Mouse (Mus musculus) lung, postnatal 0 days (tissue): ENCODE results near the gene Cryab. TPM values are rescaled to one million over a fixed set of nuclear protein-coding genes. Genes with fewer than 3 reads are reported as not detected.
A peak's percentile ranks its signal among the peaks of the same experiment; 100 is the strongest.

Experiments
- ATAC-seq: fragments of 200-750 bp; cut with Nextera tagmentation; 2 replicates; pipeline ENCODE4 v1.8.0; 2017; ENCODE audit warnings: moderate library complexity
- DNase-seq: peaks from one replicate; pipeline ENCODE4 v3.0.0-alpha.2; 2016; ENCODE audit warnings: low spot score
- H3K27ac ChIP-seq: fragments of 300-500 bp; sonication (generic); 2 replicates; pipeline ENCODE4 v1.5.1; 2014; ENCODE audit warnings: antibody characterized with exemption, mild to moderate bottlenecking, low read length, mixed read lengths
- H3K27me3 ChIP-seq: fragments of 300-500 bp; sonication (generic); replicated peaks from 2 replicates; pipeline ENCODE4 v1.6.1; 2014; ENCODE audit warnings: low read length, mixed read lengths; ENCODE audit not compliant: insufficient read depth
- H3K36me3 ChIP-seq: fragments of 300-500 bp; sonication (generic); 2 replicates; pipeline ENCODE4 v1.6.1; 2014; ENCODE audit warnings: low read length, mixed read lengths; ENCODE audit not compliant: insufficient read depth
- H3K4me1 ChIP-seq: fragments of 300-500 bp; sonication (generic); 2 replicates; pipeline ENCODE4 v1.6.1; 2014; ENCODE audit warnings: antibody characterized with exemption, low read depth, low read length, mixed read lengths; ENCODE audit not compliant: insufficient read depth
- H3K4me2 ChIP-seq: fragments of 300-500 bp; sonication (generic); replicated peaks from 2 replicates; pipeline ENCODE4 v1.6.1; 2014; ENCODE audit warnings: low read depth, mild to moderate bottlenecking, low read length, moderate library complexity, mixed read lengths
- H3K4me3 ChIP-seq: fragments of 300-500 bp; sonication (generic); 2 replicates; pipeline ENCODE4 v1.5.1; 2014; ENCODE audit warnings: low read depth, low read length
- H3K9ac ChIP-seq: fragments of 300-500 bp; sonication (generic); replicated peaks from 2 replicates; pipeline ENCODE4 v1.6.1; 2014; ENCODE audit warnings: low read depth, mild to moderate bottlenecking
- H3K9me3 ChIP-seq: fragments of 300-500 bp; sonication (generic); 2 replicates; pipeline ENCODE4 v1.6.1; 2016; ENCODE audit warnings: low read length, mixed read lengths
- CTCF ChIP-seq: IDR thresholded peaks from 2 replicates; pipeline ENCODE4 v1.5.1; 2016; ENCODE audit warnings: antibody characterized with exemption, mild to moderate bottlenecking
- EP300 ChIP-seq: IDR thresholded peaks from 2 replicates; pipeline ENCODE4 v1.6.1; 2016; ENCODE audit warnings: antibody characterized with exemption, mild to moderate bottlenecking, control low read depth
- WGBS: fragments of 180-500 bp; shearing (Covaris S2); extraction: QIAGEN DNeasy Blood & Tissue Kit; methylation state at CpG from one replicate; pipeline ENCODE4 v1.1.7; 2014; 5-methylcytosine and 5-hydroxymethylcytosine counted together
- polyA plus RNA-seq: library from polyadenylated mRNA; unstranded; fragments of >200 nt; fragmentation: Nextera tagmentation; extraction: Ambion mirVana; gene quantifications from 2 replicates; pipeline ENCODE4 v1.2.1, GENCODE M21; 2015

The Cryab gene
- polyA plus RNA-seq, 1 experiment from 2014 or later = 442 TPM

DNA sequence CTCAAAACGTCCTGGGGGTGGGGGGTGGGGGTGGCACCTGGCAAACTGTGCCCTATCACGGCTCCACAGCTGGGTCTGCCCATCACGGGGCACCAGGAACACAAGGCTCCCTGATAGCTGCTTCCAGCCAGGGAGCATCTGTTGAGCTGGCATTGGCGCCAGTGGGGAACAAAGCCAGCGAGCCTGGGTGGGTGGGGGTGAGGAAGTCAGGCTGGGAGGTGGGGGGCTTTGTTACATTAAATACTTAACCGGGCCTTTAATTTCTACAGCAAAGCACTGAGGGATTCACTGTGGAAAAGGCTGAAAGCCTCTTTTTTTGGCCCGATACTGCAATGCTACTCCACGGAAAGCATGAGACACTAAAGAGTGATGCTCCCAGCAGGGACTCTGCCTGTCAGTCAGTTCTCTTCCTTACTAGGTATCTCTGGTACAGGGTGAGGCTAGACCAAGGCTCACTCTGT is 28.6 kb upstream of the Cryab start:
- H3K9me3 ChIP-seq = no peaks in the 10 kb centered on the region
- no peak for TF ChIP-seq EP300
- TF ChIP-seq CTCF = no peak
- H3K27me3 ChIP-seq = no peaks in the 10 kb centered on the region
- H3K4me1 ChIP-seq = peaks cover 9% of the 10 kb centered on the region
- DNase-seq = no peak
- no peak overlapping the region for H3K27ac ChIP-seq
- 44% methylated on average over 8 of the region's 8 CpGs for WGBS
- H3K4me3 ChIP-seq = no peak overlapping the region
- no peaks in the 10 kb centered on the region for H3K36me3 ChIP-seq
- peak overlapping the region; percentile 36; the same call in 1 of the 2 replicates for H3K4me2 ChIP-seq
- no peak for ATAC-seq
- no peak overlapping the region for H3K9ac ChIP-seq

- Histone ChIP-seq H3K4me3 (no peak overlapping the region), H3K9ac (no peak overlapping the region), H3K9me3 (no peaks in the 10 kb centered on the region), H3K27ac (0 out of 2 replicates have a peak overlapping the region, but pooled peaks have one; percentile 57), H3K4me2 (peak overlapping the region; percentile 36), H3K27me3 (no peaks in the 10 kb centered on the region), H3K4me1 (peaks cover 10% of the 10 kb centered on the region), H3K36me3 (no peaks in the 10 kb centered on the region)
- 19% methylated on average over 7 of the region's 7 CpGs for WGBS
- ATAC-seq (peak; percentile 64), DNase-seq (peak; percentile 89)
- TF ChIP-seq EP300 (no peak; the same call in 1 of the 2 replicates), CTCF (no peak)
Observed at GRCm38 (mm10) chr9:50723406-50723805, 27.7 kb upstream of the Cryab start.

DNA sequence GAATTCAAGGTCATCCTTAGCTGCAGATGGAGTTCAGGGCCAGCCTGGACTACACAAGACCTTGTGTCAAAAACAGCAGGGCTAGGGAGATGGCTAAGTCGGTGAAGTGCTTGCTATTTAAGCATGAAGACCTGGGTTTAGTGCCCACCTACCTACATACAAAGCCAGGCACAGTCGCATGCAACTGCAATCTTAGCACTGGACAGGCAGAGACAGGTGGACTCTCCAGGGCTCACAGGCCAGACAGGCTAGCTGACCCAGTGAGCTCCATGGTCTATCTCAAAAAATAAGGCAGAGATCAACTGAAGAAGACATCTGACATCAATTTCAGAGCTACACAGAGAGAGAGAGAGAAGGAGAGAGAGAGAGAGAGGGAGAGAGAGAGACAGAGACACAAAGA is 27.0 kb upstream of the Cryab start:
- WGBS = 77% methylated on average over 2 of the region's 2 CpGs
- Histone ChIP-seq H3K9ac (no peak overlapping the region), H3K27ac (no peak overlapping the region), H3K4me2 (no peak overlapping the region), H3K4me1 (peaks cover 10% of the 10 kb centered on the region), H3K27me3 (no peaks in the 10 kb centered on the region), H3K9me3 (no peaks in the 10 kb centered on the region), H3K4me3 (no peak overlapping the region), H3K36me3 (no peaks in the 10 kb centered on the region)
- no peak for DNase-seq
- no peak for ATAC-seq
- no peak for TF ChIP-seq CTCF
- TF ChIP-seq EP300 = no peak

DNA sequence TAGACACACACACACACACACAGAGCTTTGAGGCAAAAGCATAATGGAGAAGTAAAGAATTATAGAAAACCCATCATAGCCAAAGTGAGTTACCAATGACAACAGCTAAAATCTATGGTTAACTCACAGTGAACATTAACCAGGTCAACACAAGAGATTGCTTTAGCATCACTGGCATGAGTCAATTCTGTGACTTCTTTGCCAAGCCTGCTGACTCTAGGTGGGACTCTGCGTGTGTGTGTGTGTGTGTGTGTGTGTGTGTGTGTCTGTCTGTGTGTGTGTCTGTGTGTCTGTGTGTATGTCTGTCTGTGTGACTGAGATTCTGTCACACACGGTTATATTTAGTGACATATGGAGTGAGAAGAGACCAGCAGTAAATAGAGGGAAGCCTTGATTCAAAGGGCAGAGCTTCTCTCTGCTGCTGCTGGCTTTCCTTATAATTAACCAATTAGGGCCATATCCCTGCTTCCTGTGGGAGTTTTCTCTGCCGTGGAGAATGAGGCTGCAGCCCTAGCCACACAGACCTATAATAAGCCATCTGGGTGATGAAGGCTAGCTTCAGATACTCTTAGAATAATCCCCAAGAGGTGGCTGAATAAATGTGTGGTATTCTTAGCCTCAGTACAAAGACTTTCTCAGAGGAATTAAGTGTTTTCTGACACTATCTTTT is 26.3 kb upstream of the Cryab start:
- DNase-seq (no peak), ATAC-seq (no peak)
- Histone ChIP-seq H3K4me1 (peaks cover 10% of the 10 kb centered on the region), H3K27ac (no peak overlapping the region), H3K9ac (no peak overlapping the region), H3K9me3 (no peaks in the 10 kb centered on the region), H3K36me3 (no peaks in the 10 kb centered on the region), H3K4me2 (no peak overlapping the region), H3K4me3 (no peak overlapping the region), H3K27me3 (no peaks in the 10 kb centered on the region)
- no peak for TF ChIP-seq CTCF
- TF ChIP-seq EP300 = no peak
- WGBS = 41% methylated on average over 3 of the region's 3 CpGs

DNA sequence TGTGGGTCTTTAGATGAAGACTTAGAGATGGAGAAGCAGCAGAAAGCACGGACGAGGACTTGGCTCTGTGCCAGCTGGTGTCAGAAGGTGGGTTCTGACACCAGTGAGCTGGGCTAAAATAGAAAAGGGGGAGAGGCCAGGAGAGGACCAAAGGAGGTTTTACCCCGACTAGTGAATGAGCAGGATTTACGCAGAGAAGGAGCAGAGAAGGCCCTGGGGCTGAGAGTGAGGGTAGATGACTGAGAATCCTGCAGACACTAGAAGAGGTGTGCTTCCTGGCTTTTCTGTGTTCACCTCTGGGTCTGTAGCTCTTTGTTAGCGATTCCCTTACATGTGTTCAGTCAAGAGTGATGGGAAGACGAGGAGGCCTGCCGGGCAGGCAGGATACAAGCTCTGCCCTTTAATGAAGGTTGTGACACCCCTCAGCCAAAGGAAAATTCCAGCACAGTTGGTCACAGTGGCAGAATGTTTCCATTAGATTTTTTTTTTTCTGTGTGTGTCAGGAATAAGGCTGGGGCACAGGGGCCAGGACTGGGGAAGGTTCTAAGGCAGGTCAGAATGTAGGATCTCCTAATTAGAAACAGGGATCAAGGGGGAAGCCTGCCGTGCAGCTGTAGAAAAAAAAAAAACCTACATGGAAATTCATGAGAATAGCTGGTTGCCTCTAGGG is 25.1 kb upstream of the Cryab start:
- peaks cover 8% of the 10 kb centered on the region for H3K4me1 ChIP-seq
- WGBS = 55% methylated on average over 8 of the region's 8 CpGs
- no peak overlapping the region for H3K4me3 ChIP-seq
- no peak overlapping the region for H3K4me2 ChIP-seq
- no peak overlapping the region for H3K9ac ChIP-seq
- no peak overlapping the region for H3K27ac ChIP-seq
- H3K27me3 ChIP-seq = no peaks in the 10 kb centered on the region
- DNase-seq (no peak), ATAC-seq (no peak)
- H3K36me3 ChIP-seq = no peaks in the 10 kb centered on the region
- no peaks in the 10 kb centered on the region for H3K9me3 ChIP-seq
- no peak for TF ChIP-seq EP300
- no peak for TF ChIP-seq CTCF

- peak; percentile 16; the same call in 1 of the 2 replicates for ATAC-seq
Observed at GRCm38 (mm10) chr9:50727171-50727924, 23.8 kb upstream of the Cryab start.

More at GRCm38 (mm10) chr9:50727171-50727924, 23.8 kb upstream of the Cryab start:
- H3K27ac ChIP-seq = no peak overlapping the region
- 0 out of 2 replicates have a peak overlapping the region, but pooled peaks have one; percentile 19 for H3K9ac ChIP-seq
- no peaks in the 10 kb centered on the region for H3K36me3 ChIP-seq
- DNase-seq = no peak
- H3K9me3 ChIP-seq = no peaks in the 10 kb centered on the region
- 8% methylated on average over 30 of the region's 30 CpGs for WGBS
- TF ChIP-seq CTCF (no peak), EP300 (no peak)
- peak overlapping the region; percentile 51 for H3K4me3 ChIP-seq
- H3K27me3 ChIP-seq = no peaks in the 10 kb centered on the region
- peak overlapping the region; percentile 95 for H3K4me2 ChIP-seq
- peaks cover 7% of the 10 kb centered on the region for H3K4me1 ChIP-seq
